Mouse (Mus musculus): ENCODE measurements around the gene Fam20a. TPM values are rescaled to one million over a fixed set of nuclear protein-coding genes. Genes with fewer than 3 reads are reported as not detected.
A peak's percentile ranks its signal among the peaks of the same experiment; 100 is the strongest.

Fam20a gene
- polyA plus RNA-seq (2015; fragmentation: Nextera tagmentation; extraction: Ambion mirVana): 3.1 and 3.3 TPM in 2 replicates

DNA sequence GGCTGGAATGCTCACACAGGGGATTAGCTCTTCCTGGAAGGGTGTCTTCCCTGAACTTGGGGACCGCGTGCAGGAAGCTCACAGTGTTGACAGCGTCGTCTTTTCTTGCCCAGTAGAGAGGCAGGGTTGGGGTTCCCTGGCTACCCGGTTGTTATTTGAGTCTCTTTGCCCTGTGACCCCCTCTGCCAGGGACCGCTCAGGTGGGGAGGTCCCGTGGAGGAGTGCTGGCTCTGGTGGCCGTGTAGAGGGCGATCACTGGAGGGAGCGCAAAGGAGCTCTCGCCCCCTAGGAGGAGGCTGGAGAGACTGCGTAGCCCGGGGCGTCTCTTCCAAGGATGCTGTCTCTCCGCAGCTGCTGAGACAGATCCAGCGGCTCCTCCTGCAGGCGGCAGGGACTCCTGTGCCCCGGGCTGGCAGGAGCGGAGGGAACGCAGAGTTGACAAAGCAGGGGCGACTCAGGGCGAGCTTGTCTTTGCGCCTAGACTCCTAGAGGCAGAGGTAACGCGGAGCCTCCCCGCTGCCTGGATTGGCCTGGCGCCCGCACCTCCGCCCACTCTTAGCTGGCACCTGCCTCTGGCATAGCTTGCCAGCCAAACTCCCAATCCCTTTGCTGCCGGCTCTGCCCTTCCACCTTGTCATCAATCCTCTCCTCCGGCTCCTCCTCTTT is at the start of gene Fam20a:
Gene Fam20a, minus strand, starts transcription at position 499 of the 666 bp plus-strand sequence.
- H3K4me2 ChIP-seq (replicated peaks): peak within 1 kb of the TSS; percentile 96
- H3K9ac ChIP-seq: peak within 1 kb of the TSS; percentile 63
- H3K36me3 ChIP-seq: no peaks in the 10 kb centered on the region
- peaks cover 30% of the 10 kb centered on the region for H3K4me1 ChIP-seq
- no peaks in the 10 kb centered on the region for H3K9me3 ChIP-seq
- under 1% methylated on average over 31 of the region's 31 CpGs for WGBS
- peak within 1 kb of the TSS; percentile 52 for H3K4me3 ChIP-seq
- peaks cover 34% of the 10 kb centered on the region for H3K27me3 ChIP-seq
- peak; percentile 41; the same call in 1 of the 2 replicates for ATAC-seq (ENCODE audit: low FRiP score, low read depth)
- H3K27ac ChIP-seq: no peak within 1 kb of the TSS; the same call in 1 of the 2 replicates

- no peaks in the 10 kb centered on the region for H3K36me3 ChIP-seq
- no peak for ATAC-seq (ENCODE audit: low FRiP score, low read depth)
- H3K4me1 ChIP-seq: no peaks in the 10 kb centered on the region
- H3K27ac ChIP-seq: no peak overlapping the region
- H3K9me3 ChIP-seq: peaks cover 4% of the 10 kb centered on the region; the same call in 1 of the 2 replicates
- no peak overlapping the region for H3K9ac ChIP-seq
- no peak overlapping the region for H3K4me3 ChIP-seq
- no peaks in the 10 kb centered on the region for H3K27me3 ChIP-seq
- 90% methylated on average over 1 of the region's 1 CpGs for WGBS
- no peak overlapping the region for H3K4me2 ChIP-seq (replicated peaks)
Measured at GRCm38 (mm10) chr11:109771381-109771780, 49.3 kb upstream of the Fam20a start.

GRCm38 (mm10) chr11:109770185-109770584 is 48.1 kb upstream of the Fam20a start:
- WGBS: 59% methylated on average over 14 of the region's 14 CpGs
- no peak for ATAC-seq (ENCODE audit: low FRiP score, low read depth)
- no peak overlapping the region for H3K9ac ChIP-seq
- H3K36me3 ChIP-seq: no peaks in the 10 kb centered on the region
- no peaks in the 10 kb centered on the region for H3K27me3 ChIP-seq
- H3K27ac ChIP-seq: no peak overlapping the region
- H3K4me3 ChIP-seq: no peak overlapping the region
- peaks cover 4% of the 10 kb centered on the region; the same call in 1 of the 2 replicates for H3K9me3 ChIP-seq
- no peak overlapping the region for H3K4me2 ChIP-seq (replicated peaks)
- H3K4me1 ChIP-seq: no peaks in the 10 kb centered on the region

- Histone ChIP-seq H3K9ac (no peak overlapping the region), H3K4me3 (no peak overlapping the region), H3K4me2 (replicated peaks) (no peak overlapping the region), H3K4me1 (no peaks in the 10 kb centered on the region), H3K36me3 (no peaks in the 10 kb centered on the region), H3K27me3 (no peaks in the 10 kb centered on the region), H3K27ac (no peak overlapping the region), H3K9me3 (peaks cover under 1% of the 10 kb centered on the region; the same call in 1 of the 2 replicates)
- WGBS: 82% methylated on average over 5 of the region's 5 CpGs
- no peak for ATAC-seq (ENCODE audit: low FRiP score, low read depth)
Measured at GRCm38 (mm10) chr11:109769091-109769490, 47.0 kb upstream of the Fam20a start.

DNA sequence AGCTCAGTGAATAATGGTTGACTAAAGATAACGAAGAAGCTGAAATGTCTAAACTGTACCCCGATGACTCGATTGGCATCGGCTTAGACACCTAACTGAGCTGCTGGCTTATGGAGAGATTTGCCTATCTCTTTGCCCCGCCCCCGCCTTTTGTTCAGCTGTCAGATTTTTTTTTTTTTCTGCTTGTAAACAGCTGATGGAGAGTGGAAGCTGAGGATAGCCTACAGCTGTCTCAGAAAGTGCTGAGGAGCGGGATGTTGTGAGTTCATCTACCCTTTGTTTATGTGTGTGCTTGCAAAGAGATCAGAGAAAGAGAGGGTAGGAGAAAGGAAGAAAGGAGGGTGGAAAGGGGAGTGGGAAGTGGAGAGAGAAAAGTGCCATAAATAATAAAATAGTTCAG is 38.0 kb upstream of the Fam20a start:
- Histone ChIP-seq H3K27ac (no peak overlapping the region), H3K27me3 (no peaks in the 10 kb centered on the region), H3K4me1 (no peaks in the 10 kb centered on the region), H3K9ac (no peak overlapping the region), H3K9me3 (no peaks in the 10 kb centered on the region), H3K4me2 (replicated peaks) (no peak overlapping the region), H3K4me3 (no peak overlapping the region), H3K36me3 (no peaks in the 10 kb centered on the region)
- no peak; the same call in 1 of the 2 replicates for ATAC-seq (ENCODE audit: low FRiP score, low read depth)
- WGBS: 90% methylated on average over 7 of the region's 7 CpGs

- no peaks in the 10 kb centered on the region for H3K4me1 ChIP-seq
- H3K36me3 ChIP-seq: no peaks in the 10 kb centered on the region
- no peak overlapping the region for H3K9ac ChIP-seq
- no peak overlapping the region for H3K4me3 ChIP-seq
- H3K27ac ChIP-seq: no peak overlapping the region
- H3K27me3 ChIP-seq: no peaks in the 10 kb centered on the region
- WGBS: 92% methylated on average over 2 of the region's 2 CpGs
- no peak overlapping the region for H3K4me2 ChIP-seq (replicated peaks)
- H3K9me3 ChIP-seq: no peaks in the 10 kb centered on the region
- no peak for ATAC-seq (ENCODE audit: low FRiP score, low read depth)
Measured at GRCm38 (mm10) chr11:109758616-109759215, 36.6 kb upstream of the Fam20a start.

DNA sequence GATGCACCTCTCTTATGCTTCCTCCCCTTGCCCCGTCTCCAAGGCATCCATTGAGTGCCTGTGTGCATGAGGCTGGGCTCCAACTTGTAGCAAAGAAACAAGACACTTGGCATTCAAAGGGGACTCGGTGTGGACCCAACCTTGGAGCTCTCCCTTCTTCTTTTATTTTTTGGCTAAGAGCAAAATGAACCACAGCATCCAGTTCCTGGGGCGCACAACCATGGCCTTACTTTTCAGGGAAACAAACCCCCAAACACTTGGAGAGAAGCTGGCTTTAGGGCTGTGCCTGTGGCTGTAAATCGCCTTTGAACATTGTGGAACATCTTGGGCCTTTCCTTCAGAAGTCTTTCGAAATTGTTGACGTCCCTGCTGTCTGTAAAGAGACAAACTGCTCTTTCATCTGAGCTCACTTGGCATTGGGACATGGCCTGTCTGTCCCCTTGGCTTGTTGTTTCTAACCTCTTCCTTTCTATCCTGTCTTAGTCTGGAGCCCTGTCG is 32.1 kb upstream of the Fam20a start:
- peaks cover 12% of the 10 kb centered on the region; the same call in 1 of the 2 replicates for H3K4me1 ChIP-seq
- ATAC-seq (ENCODE audit: low FRiP score, low read depth): no peak
- no peak overlapping the region for H3K4me3 ChIP-seq
- WGBS: 78% methylated on average over 7 of the region's 7 CpGs
- H3K9ac ChIP-seq: no peak overlapping the region
- H3K4me2 ChIP-seq (replicated peaks): no peak overlapping the region
- H3K36me3 ChIP-seq: no peaks in the 10 kb centered on the region
- no peaks in the 10 kb centered on the region for H3K9me3 ChIP-seq
- no peaks in the 10 kb centered on the region for H3K27me3 ChIP-seq
- no peak overlapping the region for H3K27ac ChIP-seq

DNA sequence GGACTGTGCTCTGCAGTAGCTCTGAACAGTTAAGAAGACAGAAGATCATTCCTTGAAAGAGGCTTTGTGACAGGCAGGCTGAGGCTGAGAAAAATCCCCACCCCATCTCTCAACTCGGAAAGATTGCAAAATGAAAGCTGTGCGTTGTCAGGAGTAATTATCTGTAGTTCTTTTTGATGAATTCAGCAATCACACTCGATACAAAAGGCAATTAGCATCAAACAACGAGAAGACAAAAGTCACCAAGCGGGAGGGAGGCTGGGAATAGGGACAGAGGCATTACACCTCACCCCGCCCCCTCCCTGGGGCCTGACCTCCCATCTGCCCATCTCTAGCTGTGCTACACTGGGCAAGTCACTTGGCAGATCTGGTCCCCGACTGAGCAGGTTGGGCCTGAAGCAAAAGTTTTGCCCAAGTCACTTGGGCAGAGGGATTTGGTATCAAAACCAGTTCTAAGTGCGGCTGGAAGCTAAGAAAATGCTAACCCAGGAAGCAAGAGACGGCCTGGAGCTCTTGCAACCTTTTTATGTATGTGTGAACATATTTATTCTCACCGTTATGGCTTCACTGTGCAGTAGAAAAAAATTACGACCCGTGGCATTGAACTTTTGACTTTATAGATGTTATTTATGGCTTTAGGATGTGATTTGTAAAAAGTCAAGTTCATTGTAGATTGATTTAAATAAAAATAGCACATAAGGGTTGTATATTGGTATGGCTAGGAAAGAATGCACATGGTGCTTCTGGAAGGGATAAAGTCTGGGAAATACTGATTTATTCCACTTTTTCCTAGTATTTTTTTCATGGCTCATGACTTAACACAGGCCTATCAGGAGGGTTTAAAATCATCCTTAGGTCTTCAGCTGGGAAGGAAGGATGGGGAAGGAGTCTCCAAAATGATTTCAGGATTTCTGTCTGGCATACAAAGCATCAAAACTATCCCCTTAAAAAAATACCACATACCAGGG is 29.8 kb upstream of the Fam20a start:
- no peak for ATAC-seq (ENCODE audit: low FRiP score, low read depth)
- H3K9me3 ChIP-seq: no peaks in the 10 kb centered on the region
- 30% methylated on average over 12 of the region's 12 CpGs for WGBS
- H3K4me1 ChIP-seq: peaks cover 12% of the 10 kb centered on the region; the same call in 1 of the 2 replicates
- H3K27ac ChIP-seq: no peak overlapping the region
- H3K4me3 ChIP-seq: no peak overlapping the region
- H3K4me2 ChIP-seq (replicated peaks): no peak overlapping the region
- no peaks in the 10 kb centered on the region for H3K27me3 ChIP-seq
- no peaks in the 10 kb centered on the region for H3K36me3 ChIP-seq
- no peak overlapping the region for H3K9ac ChIP-seq

GRCm38 (mm10) chr11:109745210-109745609 is 23.1 kb upstream of the Fam20a start:
- WGBS: 76% methylated on average over 4 of the region's 4 CpGs
- Histone ChIP-seq H3K9me3 (no peaks in the 10 kb centered on the region), H3K4me2 (replicated peaks) (no peak overlapping the region), H3K36me3 (no peaks in the 10 kb centered on the region), H3K4me3 (no peak overlapping the region), H3K27ac (no peak overlapping the region), H3K4me1 (no peaks in the 10 kb centered on the region), H3K27me3 (no peaks in the 10 kb centered on the region), H3K9ac (no peak overlapping the region)
- no peak for ATAC-seq (ENCODE audit: low FRiP score, low read depth)

- Histone ChIP-seq H3K36me3 (no peaks in the 10 kb centered on the region), H3K4me1 (no peaks in the 10 kb centered on the region), H3K9me3 (peaks cover 4% of the 10 kb centered on the region; the same call in 1 of the 2 replicates), H3K9ac (no peak overlapping the region), H3K4me2 (replicated peaks) (no peak overlapping the region), H3K4me3 (no peak overlapping the region), H3K27me3 (no peaks in the 10 kb centered on the region), H3K27ac (no peak overlapping the region)
- no peak for ATAC-seq (ENCODE audit: low FRiP score, low read depth)
- WGBS: 54% methylated on average over 3 of the region's 3 CpGs
Measured at GRCm38 (mm10) chr11:109737967-109738366, 15.9 kb upstream of the Fam20a start.

DNA sequence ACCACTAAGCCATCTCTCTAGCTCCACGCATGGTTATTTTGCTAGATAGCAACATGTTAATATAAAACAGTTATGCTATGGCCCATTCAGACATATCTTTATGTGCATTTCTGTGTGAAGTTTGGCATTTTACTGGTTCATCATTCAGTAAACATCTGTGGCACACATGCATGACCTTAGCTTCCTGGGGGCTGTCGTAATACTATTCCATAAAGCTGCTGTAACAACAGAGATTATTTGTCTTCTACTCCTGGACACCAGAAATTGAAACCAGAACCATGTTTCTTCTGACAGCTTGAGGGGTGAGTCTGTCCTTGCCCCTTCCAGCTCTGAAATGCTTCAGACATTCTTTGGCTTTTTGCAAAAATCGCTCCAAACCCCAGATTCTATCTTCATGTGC is 14.3 kb upstream of the Fam20a start:
- no peaks in the 10 kb centered on the region for H3K4me1 ChIP-seq
- H3K27ac ChIP-seq: no peak overlapping the region
- no peak overlapping the region for H3K4me2 ChIP-seq (replicated peaks)
- no peak overlapping the region for H3K9ac ChIP-seq
- H3K36me3 ChIP-seq: no peaks in the 10 kb centered on the region
- ATAC-seq (ENCODE audit: low FRiP score, low read depth): no peak
- no peaks in the 10 kb centered on the region for H3K27me3 ChIP-seq
- peaks cover 4% of the 10 kb centered on the region; the same call in 1 of the 2 replicates for H3K9me3 ChIP-seq
- WGBS: 45% methylated on average over 3 of the region's 3 CpGs
- no peak overlapping the region for H3K4me3 ChIP-seq
